Mouse (Mus musculus) layer of hippocampus, adult 2 months (tissue): ENCODE data around the gene Rae1. TPM values are rescaled to one million over a fixed set of nuclear protein-coding genes. Genes with fewer than 3 reads are reported as not detected.
A peak's percentile ranks its signal among the peaks of the same experiment; 100 is the strongest.

Source experiments
- DNase-seq, 2 experiments: peaks; one replicate each; pipeline ENCODE4 v3.0.0; 2022; ENCODE audit warnings: low spot score in 2 of 2
- H3K27ac ChIP-seq: fragments of 200-600 bp; 2 replicates; pipeline ENCODE4 v1.8.1; 2022
- H3K4me3 ChIP-seq: fragments of 200-600 bp; 2 replicates; pipeline ENCODE4 v1.8.1; 2022; ENCODE audit warnings: mild to moderate bottlenecking
- CTCF ChIP-seq: fragments of 200-600 bp; conservative IDR thresholded peaks from 2 replicates; pipeline ENCODE4 v1.8.1; 2022; ENCODE audit warnings: antibody characterized with exemption, mild to moderate bottlenecking, moderate library complexity
- total RNA-seq, 2 experiments: library from RNA; stranded (reverse); gene quantifications; 2 replicates each; pipeline ENCODE4 v1.2.3; 2021

The Rae1 gene
- total RNA-seq, 2 experiments from 2014 or later = 76.7 to 90.6 TPM

DNA sequence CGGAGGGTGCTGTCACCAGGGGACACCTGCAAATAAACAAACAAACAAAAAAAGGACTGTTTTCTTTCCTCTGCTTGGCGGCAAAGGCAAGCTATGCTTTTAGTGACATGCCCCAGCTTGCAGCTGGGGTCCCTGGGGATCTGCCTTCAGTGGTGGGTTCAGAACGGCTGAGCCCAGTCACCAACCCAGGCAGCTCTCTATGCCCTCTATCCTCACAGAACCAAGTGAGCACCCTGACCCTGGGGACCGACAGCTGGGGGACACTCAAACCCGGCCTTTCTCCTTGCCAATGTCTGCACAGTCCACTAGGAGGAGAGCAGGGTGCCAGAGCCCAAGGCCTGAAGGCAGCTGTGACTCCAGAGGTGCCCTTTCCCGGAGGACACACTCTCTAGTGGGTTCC, 49.9 kb downstream of the Rae1 start:
- no peak for DNase-seq
- TF ChIP-seq CTCF = no peak
- H3K4me3 ChIP-seq = no peak overlapping the region
- no peak overlapping the region for H3K27ac ChIP-seq

DNA sequence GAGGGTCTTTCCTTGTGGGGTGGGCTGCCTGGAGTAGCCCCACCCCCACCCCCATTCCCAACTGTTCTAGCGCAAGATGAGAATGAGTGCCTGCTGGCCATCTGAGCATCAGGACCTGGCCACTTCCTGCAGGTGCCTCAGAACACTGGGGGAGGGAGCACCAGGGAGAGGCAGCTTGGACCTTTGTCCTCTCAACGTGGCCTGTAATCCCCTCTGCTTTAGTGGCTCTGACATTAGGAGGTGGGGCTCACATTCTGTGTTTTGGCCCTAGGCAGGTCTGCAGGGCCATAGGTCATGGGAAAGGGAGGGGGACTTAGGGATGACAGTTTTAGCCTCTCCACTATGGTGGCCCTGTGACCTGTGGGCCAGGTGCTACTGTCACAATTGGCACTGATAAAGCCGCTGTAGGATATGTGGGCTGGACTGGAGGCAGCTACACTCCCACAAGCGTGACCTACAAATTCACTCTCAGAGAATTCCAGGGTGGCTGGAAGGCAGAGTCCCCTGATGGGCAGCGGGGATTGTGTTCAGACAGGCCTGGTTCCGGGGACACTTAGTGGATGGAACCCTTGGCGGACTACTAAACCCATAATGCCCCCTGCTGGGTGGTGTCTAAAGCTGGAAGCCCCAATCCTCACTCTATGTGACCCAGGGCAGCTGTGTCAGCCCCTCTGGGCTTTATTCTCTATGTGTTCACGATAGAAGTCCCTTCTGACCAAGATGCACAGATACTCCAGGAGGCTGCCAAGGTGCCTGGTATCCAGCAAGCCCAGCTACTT, 50.9 kb downstream of the Rae1 start:
- DNase-seq = no peak

DNA sequence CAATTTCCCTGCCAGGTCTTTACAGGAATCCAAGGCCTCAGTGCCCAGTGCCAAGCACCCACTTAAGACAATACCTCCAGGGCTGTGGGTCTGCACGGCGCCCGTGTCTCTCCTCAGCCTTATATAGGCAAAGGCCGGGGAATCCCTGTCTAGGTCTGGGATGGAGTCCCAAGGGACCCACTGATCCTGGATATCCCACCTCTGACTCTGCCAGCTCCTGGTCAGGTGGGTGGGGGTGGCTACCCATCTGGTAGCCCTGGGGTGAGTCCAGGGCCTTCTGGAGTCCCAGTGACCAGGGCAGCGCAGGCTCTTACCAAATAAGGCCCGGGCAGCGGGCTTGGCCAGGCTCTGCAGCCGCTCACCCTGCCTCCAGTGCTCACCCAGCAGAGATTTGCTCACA, 53.0 kb downstream of the Rae1 start:
- DNase-seq = no peak
- no peak for TF ChIP-seq CTCF
- Histone ChIP-seq H3K4me3 (no peak overlapping the region), H3K27ac (no peak overlapping the region)

More for the DNA sequence above, 50.9 kb downstream of the Rae1 start:
- no peak overlapping the region for H3K4me3 ChIP-seq
- no peak for TF ChIP-seq CTCF
- H3K27ac ChIP-seq = no peak overlapping the region

DNA sequence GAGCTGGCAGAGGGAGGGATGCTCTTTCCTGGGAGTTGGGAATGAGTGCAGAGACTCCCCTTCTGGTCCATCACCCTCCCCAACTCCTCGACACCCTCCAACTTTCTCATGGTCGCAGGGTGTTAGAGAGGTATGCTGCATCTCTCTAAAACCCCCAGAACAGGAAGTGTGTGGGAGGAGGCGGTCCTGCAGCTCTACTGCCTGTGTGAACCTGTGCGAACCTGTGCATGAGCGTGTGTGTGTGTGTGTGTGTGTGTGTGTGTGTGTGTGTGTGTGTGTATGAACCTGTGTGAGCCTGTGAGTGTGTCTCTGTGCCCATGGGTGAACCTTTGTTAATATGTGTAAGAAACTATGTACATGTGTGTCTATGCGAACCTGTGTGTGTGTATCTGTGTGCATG, 53.9 kb downstream of the Rae1 start:
- H3K4me3 ChIP-seq = no peak overlapping the region
- no peak for DNase-seq
- no peak for TF ChIP-seq CTCF
- no peak overlapping the region for H3K27ac ChIP-seq

DNA sequence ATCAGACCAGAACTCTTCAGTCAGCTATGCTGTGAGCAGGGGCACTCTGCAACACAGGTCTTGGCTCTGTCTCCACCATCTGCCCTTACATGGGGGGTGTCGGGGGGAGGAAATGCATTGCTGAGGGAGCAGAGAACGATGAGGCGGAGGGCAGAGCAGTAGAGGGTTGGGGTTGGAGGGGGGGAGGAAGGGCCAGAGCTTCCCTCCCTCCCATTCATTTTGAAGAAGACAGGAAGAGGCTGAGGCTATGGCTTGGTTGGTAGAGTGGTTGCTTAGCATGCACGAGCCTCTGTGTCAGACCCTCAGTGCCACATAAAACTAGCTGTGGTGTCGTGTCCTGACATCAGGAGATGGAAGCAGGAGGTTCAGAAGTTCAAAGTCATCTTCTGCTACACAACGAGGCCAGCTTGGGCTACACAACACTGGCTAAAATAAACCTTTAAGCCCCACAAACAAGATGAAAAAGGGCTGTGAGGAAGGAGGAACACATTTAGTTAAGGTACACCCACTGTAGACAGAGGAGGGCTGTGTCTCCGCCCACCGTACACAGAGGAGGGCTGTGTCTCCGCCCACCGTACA, 56.5 kb downstream of the Rae1 start:
- Histone ChIP-seq H3K27ac (no peak overlapping the region), H3K4me3 (no peak overlapping the region)
- no peak for TF ChIP-seq CTCF
- no peak for DNase-seq

DNA sequence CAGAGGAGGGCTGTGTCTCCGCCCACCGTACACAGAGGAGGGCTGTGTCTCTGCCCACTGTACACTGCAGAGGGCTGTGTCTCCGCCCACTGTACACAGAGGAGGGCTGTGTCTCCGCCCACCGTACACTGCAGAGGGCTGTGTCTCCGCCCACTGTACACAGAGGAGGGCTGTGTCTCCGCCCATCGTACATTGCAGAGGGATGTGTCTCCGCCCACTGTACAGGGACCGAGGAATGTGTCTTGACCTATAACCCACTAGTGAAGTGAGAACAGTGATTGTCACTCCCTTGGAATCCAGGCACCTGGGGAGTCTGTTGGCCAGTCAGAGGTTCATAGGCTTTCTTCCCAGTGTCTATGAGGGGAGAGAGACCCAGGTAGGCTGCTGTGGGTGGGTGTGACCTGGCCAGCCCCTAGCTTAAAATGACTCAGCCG, 57.0 kb downstream of the Rae1 start:
- Histone ChIP-seq H3K4me3 (no peak overlapping the region), H3K27ac (no peak overlapping the region)
- DNase-seq = no peak
- no peak for TF ChIP-seq CTCF

DNA sequence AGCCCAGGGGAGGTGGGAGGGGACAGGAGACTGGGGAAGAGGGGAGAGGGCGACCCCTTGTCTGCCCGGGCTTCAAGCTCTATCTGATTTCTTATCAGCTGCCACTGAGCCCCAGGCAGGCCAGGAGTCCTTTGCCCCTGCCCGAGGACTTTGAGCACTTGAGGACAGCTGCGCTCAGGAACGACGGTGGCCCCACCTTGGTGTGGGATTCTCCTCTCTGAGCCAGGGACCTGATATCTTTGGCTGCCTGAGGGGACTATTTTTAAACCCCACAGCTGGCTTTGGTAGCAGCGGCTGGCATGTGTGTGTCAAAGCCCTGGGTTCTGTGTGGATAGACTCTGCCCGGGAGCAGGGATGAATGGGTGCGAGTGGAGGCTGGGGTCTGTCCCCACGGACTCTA, 57.7 kb downstream of the Rae1 start:
- DNase-seq = no peak
- H3K4me3 ChIP-seq = no peak overlapping the region
- H3K27ac ChIP-seq = no peak overlapping the region
- TF ChIP-seq CTCF = no peak

DNA sequence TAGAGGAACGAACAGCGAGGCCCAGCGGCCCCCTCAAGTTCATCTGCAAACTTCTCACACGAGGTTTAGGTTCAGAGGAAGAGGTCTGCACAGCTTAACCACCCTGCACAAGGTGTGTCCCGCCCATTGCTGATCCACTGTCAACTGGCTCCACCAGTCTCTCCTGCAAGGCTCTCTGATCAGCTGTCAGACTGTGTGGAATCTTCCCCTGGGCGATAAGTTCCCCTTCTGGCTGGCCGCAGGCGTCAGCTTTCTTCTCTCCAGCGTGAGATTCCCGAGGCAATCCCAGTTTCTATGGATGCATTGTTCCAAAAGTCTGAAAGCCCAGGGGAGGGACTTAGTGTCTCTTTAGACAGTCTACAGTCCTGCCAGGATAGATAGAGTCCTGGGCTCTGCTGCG, 58.3 kb downstream of the Rae1 start:
- no peak for TF ChIP-seq CTCF
- H3K4me3 ChIP-seq = no peak overlapping the region
- DNase-seq = no peak
- no peak overlapping the region for H3K27ac ChIP-seq

DNA sequence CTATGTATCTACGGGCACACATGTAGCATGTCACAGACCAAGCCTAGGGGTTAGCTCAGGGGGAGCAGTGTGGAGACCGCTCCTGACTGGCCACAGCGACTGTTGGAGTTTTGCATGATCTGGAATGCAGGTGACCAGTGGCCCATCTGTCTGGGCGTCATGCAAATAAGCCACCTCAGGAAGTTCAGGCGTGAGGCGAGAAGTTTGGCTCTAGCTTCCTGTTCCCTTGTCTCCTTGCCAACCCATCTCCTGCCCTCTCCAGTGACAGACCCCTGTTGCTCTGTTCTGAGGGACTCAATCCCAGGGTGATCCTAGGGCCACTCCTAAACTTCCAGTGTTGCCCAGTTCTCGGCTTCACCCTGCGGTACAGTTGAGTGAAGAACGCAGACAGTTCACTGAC, 60.5 kb downstream of the Rae1 start:
- H3K27ac ChIP-seq = no peak overlapping the region
- no peak for TF ChIP-seq CTCF
- H3K4me3 ChIP-seq = no peak overlapping the region
- DNase-seq = no peak

DNA sequence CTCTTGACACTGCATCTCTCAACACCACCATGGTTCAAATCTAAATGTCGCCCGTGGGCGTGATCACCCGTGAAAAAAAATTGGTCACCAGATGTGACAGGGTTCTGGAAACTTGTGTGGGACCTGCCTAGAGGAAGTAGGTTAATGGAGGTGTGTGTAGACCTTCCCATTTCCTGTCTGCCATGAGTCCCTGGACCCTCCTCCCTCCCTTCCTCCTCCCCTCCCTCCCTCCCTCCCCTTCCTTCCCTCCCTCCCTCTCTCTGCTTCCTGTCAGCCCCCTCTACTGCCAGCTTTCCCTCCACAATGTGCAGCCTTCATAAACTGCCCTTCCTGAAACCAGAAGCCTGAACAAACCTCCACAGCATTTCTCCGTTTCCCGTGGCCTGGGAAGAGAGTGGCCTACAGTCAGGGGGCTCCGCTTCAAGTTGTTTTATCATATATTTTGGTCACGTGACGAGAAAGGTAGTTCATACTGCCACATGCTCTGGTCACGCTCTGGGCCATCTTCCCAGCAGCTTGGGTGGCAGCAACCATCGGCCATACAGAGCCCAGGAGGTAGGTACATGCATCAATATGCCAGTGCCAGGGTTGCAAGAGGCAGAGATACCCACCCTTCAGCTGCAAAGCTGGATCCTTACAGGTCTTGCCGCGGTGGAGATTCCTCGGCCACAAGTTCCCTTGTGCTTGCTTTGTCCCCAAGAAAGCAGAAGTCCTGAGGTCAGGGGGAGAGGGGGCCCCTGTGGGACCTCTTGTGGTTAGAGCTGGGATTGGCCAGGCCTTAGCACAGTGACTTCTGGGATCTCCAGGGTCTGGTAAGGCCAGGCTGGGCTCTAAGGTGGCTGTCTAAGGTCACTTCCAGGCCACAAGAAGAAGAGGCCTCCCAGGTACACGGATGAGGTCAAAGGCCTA, 61.8 kb downstream of the Rae1 start:
- no peak for DNase-seq
- Histone ChIP-seq H3K27ac (no peak overlapping the region), H3K4me3 (no peak overlapping the region)
- peak; percentile 48 for TF ChIP-seq CTCF

DNA sequence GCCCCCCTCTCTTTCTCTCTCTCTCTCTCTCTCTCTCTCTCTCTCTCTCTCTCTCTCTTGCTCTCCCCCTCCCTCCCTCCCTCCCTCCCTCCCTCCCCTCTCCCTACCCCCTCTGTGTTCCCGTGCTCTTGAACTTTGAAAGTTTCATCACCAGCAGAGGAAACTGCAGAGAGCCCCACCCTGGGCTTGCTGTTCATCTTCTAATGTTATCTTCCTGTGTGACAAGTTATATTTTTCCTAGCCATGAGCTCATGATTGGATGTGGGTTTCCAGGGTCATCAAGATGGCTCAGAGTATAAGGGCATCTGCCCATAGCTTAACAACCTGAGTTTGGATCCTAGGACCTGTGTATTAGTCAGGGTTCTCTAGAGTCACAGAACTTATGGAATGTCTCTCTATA, 63.3 kb downstream of the Rae1 start:
- no peak for DNase-seq
- H3K4me3 ChIP-seq = no peak overlapping the region
- no peak for TF ChIP-seq CTCF
- H3K27ac ChIP-seq = no peak overlapping the region

DNA sequence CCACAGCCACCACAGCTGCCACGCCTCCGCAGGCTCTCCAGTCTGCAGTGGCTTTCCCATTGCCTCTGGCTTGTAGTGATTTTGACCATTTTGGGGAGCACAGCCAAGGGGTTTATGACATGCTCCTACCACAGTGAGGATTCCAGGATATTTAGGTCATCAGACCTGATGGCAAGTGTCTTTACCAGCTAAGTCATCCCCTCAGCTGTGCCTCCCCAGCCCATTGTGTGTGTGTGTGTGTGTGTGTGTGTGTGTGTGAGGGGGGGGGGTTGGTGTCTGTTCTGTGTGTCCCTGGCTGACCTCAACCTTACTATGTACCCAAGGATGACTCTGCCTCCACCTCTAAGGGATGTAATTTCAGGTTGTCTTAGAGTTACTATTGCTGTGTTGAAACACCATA, 64.9 kb downstream of the Rae1 start:
- no peak for DNase-seq
- Histone ChIP-seq H3K4me3 (no peak overlapping the region), H3K27ac (no peak overlapping the region)
- TF ChIP-seq CTCF = no peak

Other genes with a start within 250 kb of the Rae1 start
- 1 to 10 TPM; 4.2 to 5.7 TPM for gene Bmp7, start 59.8 kb upstream of the Rae1 start, total RNA-seq
- under 1 TPM in 1 of 2 experiments, not detected in 1; 0.29 TPM for gene Spo11, start 22.4 kb upstream of the Rae1 start, total RNA-seq
- gene Rbm38, start 20.4 kb downstream of the Rae1 start, total RNA-seq = 1 to 10 TPM; 3.0 to 4.5 TPM
- gene Ctcfl, start 119.4 kb downstream of the Rae1 start, total RNA-seq = not detected
- not detected for gene Pck1, start 152.9 kb downstream of the Rae1 start, total RNA-seq
- under 1 TPM in 1 of 2 experiments, not detected in 1; 0.28 TPM for gene Zbp1, start 218.8 kb downstream of the Rae1 start, total RNA-seq